Mouse (Mus musculus): ENCODE results near the gene Cox14. TPM values are rescaled to one million over a fixed set of nuclear protein-coding genes. Genes with fewer than 3 reads are reported as not detected.

Gene Cox14
- polyA plus RNA-seq (2015; fragmentation: Nextera tagmentation; extraction: Ambion mirVana): 111 and 117 TPM in 2 replicates

GRCm38 (mm10) chr15:99725341-99726155 lies at the start of gene Cox14:
Cox14 (plus strand) TSS chr15:99725618.
- H3K27ac ChIP-seq (ENCODE audit: low read depth): peak within 1 kb of the TSS; percentile 93
- H3K9ac ChIP-seq (replicated peaks): peak within 1 kb of the TSS; percentile 93
- DNase-seq (peak; percentile 94), ATAC-seq (peak; percentile 89)
- peaks cover 18% of the 10 kb centered on the region for H3K36me3 ChIP-seq (replicated peaks; ENCODE audit: insufficient read depth, low read length)
- TF ChIP-seq EP300 (IDR thresholded peaks at IDR 0.05; ENCODE audit: low read depth) (no peak), CTCF (IDR thresholded peaks at IDR 0.05; ENCODE audit: low read depth) (peak; percentile 99)
- H3K27me3 ChIP-seq (ENCODE audit: insufficient read depth, low read length): no peaks in the 10 kb centered on the region
- peak within 1 kb of the TSS; percentile 90 for H3K4me2 ChIP-seq (ENCODE audit: low read depth, low read length)
- H3K4me3 ChIP-seq (ENCODE audit: low read depth, low read length): peak within 1 kb of the TSS; percentile 87
- H3K9me3 ChIP-seq (ENCODE audit: low read length): 0 out of 2 replicates have a peak, but pooled peaks cover 3% of the 10 kb centered on the region
- 2% methylated on average over 53 of the region's 68 CpGs for WGBS (ENCODE audit: insufficient replicate concordance)
- H3K4me1 ChIP-seq (ENCODE audit: insufficient read depth): peaks cover 21% of the 10 kb centered on the region

- Histone ChIP-seq H3K27me3 (ENCODE audit: insufficient read depth, low read length) (peaks cover 22% of the 10 kb centered on the region), H3K4me2 (ENCODE audit: low read depth, low read length) (no peak overlapping the region), H3K4me1 (ENCODE audit: insufficient read depth) (no peaks in the 10 kb centered on the region), H3K4me3 (ENCODE audit: low read depth, low read length) (no peak overlapping the region), H3K9ac (replicated peaks) (no peak overlapping the region), H3K36me3 (replicated peaks; ENCODE audit: insufficient read depth, low read length) (no peaks in the 10 kb centered on the region), H3K9me3 (ENCODE audit: low read length) (no peaks in the 10 kb centered on the region), H3K27ac (ENCODE audit: low read depth) (no peak overlapping the region)
- WGBS (ENCODE audit: insufficient replicate concordance): 61% methylated on average over 8 of the region's 8 CpGs
- TF ChIP-seq CTCF (IDR thresholded peaks at IDR 0.05; ENCODE audit: low read depth) (no peak), EP300 (IDR thresholded peaks at IDR 0.05; ENCODE audit: low read depth) (no peak)
- ATAC-seq (no peak), DNase-seq (no peak)
These were observed 48.3 kb upstream of the Cox14 start for GRCm38 (mm10) chr15:99677089-99677488.

- whole genome bisulfite sequencing (ENCODE audit: insufficient replicate concordance): 14% methylated on average over 13 of the region's 13 CpGs
- ATAC-seq: 0 out of 2 replicates have a peak, but pooled peaks have one; percentile 17
- H3K27me3 ChIP-seq (ENCODE audit: insufficient read depth, low read length): peaks cover 12% of the 10 kb centered on the region
These were observed 47.2 kb upstream of the Cox14 start for GRCm38 (mm10) chr15:99678063-99678800.

GRCm38 (mm10) chr15:99679008-99679407 lies 46.4 kb upstream of the Cox14 start:
- no peaks in the 10 kb centered on the region for H3K9me3 ChIP-seq (ENCODE audit: low read length)
- peaks cover 5% of the 10 kb centered on the region for H3K27me3 ChIP-seq (ENCODE audit: insufficient read depth, low read length)
- WGBS (ENCODE audit: insufficient replicate concordance): 63% methylated on average over 7 of the region's 7 CpGs

More at GRCm38 (mm10) chr15:99678063-99678800, 47.2 kb upstream of the Cox14 start:
- no peak overlapping the region for H3K9ac ChIP-seq (replicated peaks)
- H3K4me3 ChIP-seq (ENCODE audit: low read depth, low read length): no peak overlapping the region
- H3K36me3 ChIP-seq (replicated peaks; ENCODE audit: insufficient read depth, low read length): no peaks in the 10 kb centered on the region
- no peak overlapping the region for H3K4me2 ChIP-seq (ENCODE audit: low read depth, low read length)
- H3K9me3 ChIP-seq (ENCODE audit: low read length): no peaks in the 10 kb centered on the region
- DNase-seq: peak; percentile 61
- no peak overlapping the region for H3K27ac ChIP-seq (ENCODE audit: low read depth)
- TF ChIP-seq CTCF (IDR thresholded peaks at IDR 0.05; ENCODE audit: low read depth) (peak; percentile 66), EP300 (IDR thresholded peaks at IDR 0.05; ENCODE audit: low read depth) (no peak)
- H3K4me1 ChIP-seq (ENCODE audit: insufficient read depth): no peaks in the 10 kb centered on the region

GRCm38 (mm10) chr15:99682880-99683279 lies 42.5 kb upstream of the Cox14 start:
- peak; percentile 48 for DNase-seq

More at GRCm38 (mm10) chr15:99679008-99679407, 46.4 kb upstream of the Cox14 start:
- Histone ChIP-seq H3K4me3 (ENCODE audit: low read depth, low read length) (no peak overlapping the region), H3K36me3 (replicated peaks; ENCODE audit: insufficient read depth, low read length) (no peaks in the 10 kb centered on the region), H3K4me1 (ENCODE audit: insufficient read depth) (no peaks in the 10 kb centered on the region), H3K27ac (ENCODE audit: low read depth) (no peak overlapping the region), H3K4me2 (ENCODE audit: low read depth, low read length) (no peak overlapping the region), H3K9ac (replicated peaks) (no peak overlapping the region)
- TF ChIP-seq EP300 (IDR thresholded peaks at IDR 0.05; ENCODE audit: low read depth): no peak
- TF ChIP-seq CTCF (IDR thresholded peaks at IDR 0.05; ENCODE audit: low read depth): no peak
- no peak for ATAC-seq
- DNase-seq: no peak

GRCm38 (mm10) chr15:99684156-99684555 lies 41.3 kb upstream of the Cox14 start:
- TF ChIP-seq CTCF (IDR thresholded peaks at IDR 0.05; ENCODE audit: low read depth) (no peak), EP300 (IDR thresholded peaks at IDR 0.05; ENCODE audit: low read depth) (no peak)
- WGBS (ENCODE audit: insufficient replicate concordance): 80% methylated on average over 5 of the region's 5 CpGs

More at GRCm38 (mm10) chr15:99682880-99683279, 42.5 kb upstream of the Cox14 start:
- Histone ChIP-seq H3K4me2 (ENCODE audit: low read depth, low read length) (no peak overlapping the region), H3K9ac (replicated peaks) (no peak overlapping the region), H3K9me3 (ENCODE audit: low read length) (no peaks in the 10 kb centered on the region), H3K27ac (ENCODE audit: low read depth) (no peak overlapping the region), H3K4me3 (ENCODE audit: low read depth, low read length) (no peak overlapping the region), H3K36me3 (replicated peaks; ENCODE audit: insufficient read depth, low read length) (no peaks in the 10 kb centered on the region), H3K4me1 (ENCODE audit: insufficient read depth) (no peaks in the 10 kb centered on the region), H3K27me3 (ENCODE audit: insufficient read depth, low read length) (peaks cover 5% of the 10 kb centered on the region)
- TF ChIP-seq EP300 (IDR thresholded peaks at IDR 0.05; ENCODE audit: low read depth): no peak
- TF ChIP-seq CTCF (IDR thresholded peaks at IDR 0.05; ENCODE audit: low read depth): peak; percentile 72
- 82% methylated on average over 7 of the region's 7 CpGs for WGBS (ENCODE audit: insufficient replicate concordance)
- ATAC-seq: no peak

More at GRCm38 (mm10) chr15:99684156-99684555, 41.3 kb upstream of the Cox14 start:
- ATAC-seq: no peak
- no peaks in the 10 kb centered on the region for H3K36me3 ChIP-seq (replicated peaks; ENCODE audit: insufficient read depth, low read length)
- H3K4me2 ChIP-seq (ENCODE audit: low read depth, low read length): no peak overlapping the region
- DNase-seq: no peak
- no peak overlapping the region for H3K9ac ChIP-seq (replicated peaks)
- H3K27me3 ChIP-seq (ENCODE audit: insufficient read depth, low read length): peaks cover 3% of the 10 kb centered on the region; the same call in 1 of the 2 replicates
- H3K4me1 ChIP-seq (ENCODE audit: insufficient read depth): no peaks in the 10 kb centered on the region
- H3K27ac ChIP-seq (ENCODE audit: low read depth): no peak overlapping the region
- no peaks in the 10 kb centered on the region for H3K9me3 ChIP-seq (ENCODE audit: low read length)
- H3K4me3 ChIP-seq (ENCODE audit: low read depth, low read length): no peak overlapping the region

Data from liver, postnatal 0 days (tissue).